Mouse (Mus musculus): ENCODE data around the gene Abcd4. TPM values are rescaled to one million over a fixed set of nuclear protein-coding genes. Genes with fewer than 3 reads are reported as not detected.

Abcd4 gene
- polyA plus RNA-seq, 1 experiment from 2014 or later, result 12.5 TPM

- 2% methylated on average over 43 of the region's 43 CpGs for WGBS
- H3K4me3 ChIP-seq (replicated peaks), result 0 out of 2 replicates have a peak overlapping the region, but pooled peaks have one; percentile 5
- ATAC-seq (ENCODE audit: insufficient read depth, low FRiP score, low read depth), result no peak
Measured at GRCm38 (mm10) chr12:84571466-84572340, 45.5 kb downstream of the Abcd4 start.

GRCm38 (mm10) chr12:84570694-84571415 is 46.4 kb downstream of the Abcd4 start:
- Histone ChIP-seq H3K9ac (no peak overlapping the region), H3K4me2 (no peak overlapping the region), H3K36me3 (no peaks in the 10 kb centered on the region), H3K4me1 (peaks cover 12% of the 10 kb centered on the region; the same call in 1 of the 2 replicates), H3K27ac (no peak overlapping the region), H3K27me3 (replicated peaks) (peaks cover 69% of the 10 kb centered on the region), H3K4me3 (replicated peaks) (no peak overlapping the region), H3K9me3 (no peaks in the 10 kb centered on the region)
- no peak for ATAC-seq (ENCODE audit: insufficient read depth, low FRiP score, low read depth)
- WGBS, result 2% methylated on average over 34 of the region's 34 CpGs

More at GRCm38 (mm10) chr12:84571466-84572340, 45.5 kb downstream of the Abcd4 start:
- H3K4me1 ChIP-seq, result peaks cover 12% of the 10 kb centered on the region; the same call in 1 of the 2 replicates
- H3K27ac ChIP-seq, result no peak overlapping the region
- no peaks in the 10 kb centered on the region for H3K36me3 ChIP-seq
- no peak overlapping the region for H3K9ac ChIP-seq
- no peaks in the 10 kb centered on the region for H3K9me3 ChIP-seq
- H3K27me3 ChIP-seq (replicated peaks), result peaks cover 69% of the 10 kb centered on the region
- peak overlapping the region; percentile 3; the same call in 1 of the 2 replicates for H3K4me2 ChIP-seq

- 1% methylated on average over 40 of the region's 40 CpGs for WGBS
- no peak overlapping the region for H3K27ac ChIP-seq
- no peak for ATAC-seq (ENCODE audit: insufficient read depth, low FRiP score, low read depth)
Measured at GRCm38 (mm10) chr12:84569976-84570693, 47.1 kb downstream of the Abcd4 start.

GRCm38 (mm10) chr12:84569336-84569970 is 47.8 kb downstream of the Abcd4 start, which contains the start of gene Vsx2:
Gene Vsx2, plus strand, starts transcription at chr12:84569762.
- H3K36me3 ChIP-seq, result no peaks in the 10 kb centered on the region
- H3K9ac ChIP-seq, result no peak within 1 kb of the TSS
- ATAC-seq (ENCODE audit: insufficient read depth, low FRiP score, low read depth), result no peak
- H3K4me2 ChIP-seq, result no peak within 1 kb of the TSS
- no peak within 1 kb of the TSS for H3K4me3 ChIP-seq (replicated peaks)
- WGBS, result 3% methylated on average over 25 of the region's 25 CpGs
- peaks cover 66% of the 10 kb centered on the region for H3K27me3 ChIP-seq (replicated peaks)
- no peaks in the 10 kb centered on the region for H3K9me3 ChIP-seq
- H3K4me1 ChIP-seq, result peaks cover 12% of the 10 kb centered on the region; the same call in 1 of the 2 replicates
- no peak within 1 kb of the TSS for H3K27ac ChIP-seq

More at GRCm38 (mm10) chr12:84569976-84570693, 47.1 kb downstream of the Abcd4 start:
- Histone ChIP-seq H3K36me3 (no peaks in the 10 kb centered on the region), H3K4me3 (replicated peaks) (no peak overlapping the region), H3K4me1 (peaks cover 12% of the 10 kb centered on the region; the same call in 1 of the 2 replicates), H3K27me3 (replicated peaks) (peaks cover 69% of the 10 kb centered on the region), H3K4me2 (no peak overlapping the region), H3K9me3 (no peaks in the 10 kb centered on the region), H3K9ac (no peak overlapping the region)

- H3K27me3 ChIP-seq (replicated peaks), result peaks cover 55% of the 10 kb centered on the region
- WGBS, result 72% methylated on average over 6 of the region's 6 CpGs
- no peaks in the 10 kb centered on the region for H3K36me3 ChIP-seq
- no peak for ATAC-seq (ENCODE audit: insufficient read depth, low FRiP score, low read depth)
- H3K9me3 ChIP-seq, result no peaks in the 10 kb centered on the region
- peaks cover 12% of the 10 kb centered on the region; the same call in 1 of the 2 replicates for H3K4me1 ChIP-seq
- no peak overlapping the region for H3K27ac ChIP-seq
- H3K4me2 ChIP-seq, result no peak overlapping the region
- H3K4me3 ChIP-seq (replicated peaks), result no peak overlapping the region
- H3K9ac ChIP-seq, result no peak overlapping the region
Measured at GRCm38 (mm10) chr12:84567576-84567975, 49.6 kb downstream of the Abcd4 start.

- H3K9me3 ChIP-seq, result no peaks in the 10 kb centered on the region
- no peak overlapping the region for H3K4me2 ChIP-seq
- H3K36me3 ChIP-seq, result no peaks in the 10 kb centered on the region
- ATAC-seq (ENCODE audit: insufficient read depth, low FRiP score, low read depth), result no peak
- H3K4me3 ChIP-seq (replicated peaks), result no peak overlapping the region
- WGBS, result 46% methylated on average over 4 of the region's 4 CpGs
- H3K9ac ChIP-seq, result no peak overlapping the region
- H3K27me3 ChIP-seq (replicated peaks), result peaks cover 6% of the 10 kb centered on the region
- no peaks in the 10 kb centered on the region for H3K4me1 ChIP-seq
- no peak overlapping the region for H3K27ac ChIP-seq
Measured at GRCm38 (mm10) chr12:84562558-84562957, 54.7 kb downstream of the Abcd4 start.

GRCm38 (mm10) chr12:84555218-84555617 is 62.0 kb downstream of the Abcd4 start:
- Histone ChIP-seq H3K36me3 (no peaks in the 10 kb centered on the region), H3K4me1 (no peaks in the 10 kb centered on the region), H3K9ac (no peak overlapping the region), H3K9me3 (no peaks in the 10 kb centered on the region), H3K27me3 (replicated peaks) (no peaks in the 10 kb centered on the region), H3K27ac (no peak overlapping the region), H3K4me3 (replicated peaks) (no peak overlapping the region), H3K4me2 (no peak overlapping the region)
- 54% methylated on average over 8 of the region's 8 CpGs for WGBS
- ATAC-seq (ENCODE audit: insufficient read depth, low FRiP score, low read depth), result no peak

Other genes starting within 250 kb of the Abcd4 start
- 19.2 and 22.2 TPM in 2 replicates for gene Entpd5, start 208.4 kb downstream of the Abcd4 start, polyA plus RNA-seq (2015; fragmentation: Nextera tagmentation; extraction: Ambion mirVana)
- 1.4 and 1.5 TPM in 2 replicates for gene Bbof1, start 208.3 kb downstream of the Abcd4 start, polyA plus RNA-seq (2015; fragmentation: Nextera tagmentation; extraction: Ambion mirVana)
- gene Rnf113a2, start 200.2 kb downstream of the Abcd4 start, polyA plus RNA-seq (2015; fragmentation: Nextera tagmentation; extraction: Ambion mirVana), result 26.2 and 26.7 TPM in 2 replicates
- 35.4 and 39.3 TPM in 2 replicates for gene Aldh6a1, start 166.4 kb downstream of the Abcd4 start, polyA plus RNA-seq (2015; fragmentation: Nextera tagmentation; extraction: Ambion mirVana)
- gene Lin52, start 166.0 kb downstream of the Abcd4 start, polyA plus RNA-seq (2015; fragmentation: Nextera tagmentation; extraction: Ambion mirVana), result 15.5 and 16.1 TPM in 2 replicates
- gene Vsx2, start 47.7 kb downstream of the Abcd4 start, polyA plus RNA-seq (2015; fragmentation: Nextera tagmentation; extraction: Ambion mirVana), result 0.04 TPM in 1 of 2 replicates, not detected in the other
- gene Vrtn, start 23.6 kb upstream of the Abcd4 start, polyA plus RNA-seq (2015; fragmentation: Nextera tagmentation; extraction: Ambion mirVana), result not detected in 2 replicates
- 0.23 and 0.36 TPM in 2 replicates for gene Syndig1l, start 81.4 kb upstream of the Abcd4 start, polyA plus RNA-seq (2015; fragmentation: Nextera tagmentation; extraction: Ambion mirVana)
- gene Npc2, start 155.7 kb upstream of the Abcd4 start, polyA plus RNA-seq (2015; fragmentation: Nextera tagmentation; extraction: Ambion mirVana), result 62.1 and 67.8 TPM in 2 replicates
- 119 and 125 TPM in 2 replicates for gene Isca2, start 155.8 kb upstream of the Abcd4 start, polyA plus RNA-seq (2015; fragmentation: Nextera tagmentation; extraction: Ambion mirVana)